Mouse (Mus musculus) testis, adult 2 months (tissue): ENCODE data around the gene Rpap3. TPM values are rescaled to one million over a fixed set of nuclear protein-coding genes. Genes with fewer than 3 reads are reported as not detected.

ENCODE experiments used
- H3K27ac ChIP-seq: fragments of 200-500 bp; 2 replicates; pipeline ENCODE4 v1.5.1; 2012; ENCODE audit warnings: low read depth, low read length; ENCODE audit not compliant: control insufficient read depth, insufficient read depth
- H3K27me3 ChIP-seq: fragments of 200-500 bp; 2 replicates; pipeline ENCODE4 v1.6.1; 2012; ENCODE audit warnings: mild to moderate bottlenecking, low read length, moderate library complexity; ENCODE audit not compliant: control insufficient read depth, insufficient read depth
- H3K36me3 ChIP-seq: fragments of 200-500 bp; 2 replicates; pipeline ENCODE4 v1.6.1; 2012; ENCODE audit warnings: mild to moderate bottlenecking, low read length; ENCODE audit not compliant: control insufficient read depth, insufficient read depth
- H3K4me1 ChIP-seq: fragments of 200-500 bp; 2 replicates; pipeline ENCODE4 v1.6.1; 2012; ENCODE audit warnings: low read length; ENCODE audit not compliant: control insufficient read depth, insufficient read depth
- H3K4me3 ChIP-seq: fragments of 200-500 bp; 2 replicates; pipeline ENCODE4 v1.5.1; 2012; ENCODE audit warnings: low read depth, mild to moderate bottlenecking, low read length, moderate library complexity, mixed read lengths; ENCODE audit not compliant: control insufficient read depth
- CTCF ChIP-seq: fragments of 200-500 bp; IDR thresholded peaks from 2 replicates; pipeline ENCODE4 v1.5.1; 2012; ENCODE audit warnings: low read depth, mild to moderate bottlenecking, inconsistent platforms, low read length, moderate library complexity; ENCODE audit not compliant: control insufficient read depth, insufficient read depth, insufficient replicate concordance
- POLR2A ChIP-seq: fragments of 200-500 bp; IDR thresholded peaks from 2 replicates; pipeline ENCODE4 v1.6.1; 2012; ENCODE audit warnings: low read depth, mild to moderate bottlenecking, inconsistent platforms, low read length, moderate library complexity; ENCODE audit not compliant: control insufficient read depth
- polyA plus RNA-seq: library from polyadenylated mRNA; depleted of rRNA; stranded (reverse); fragments of >200 nt; gene quantifications from 2 replicates; pipeline ENCODE4 v1.2.3, GENCODE M21; 2012

Rpap3 gene
- polyA plus RNA-seq, 1 experiment, result 3.7 TPM

- TF ChIP-seq CTCF (no peak), POLR2A (no peak)
- Histone ChIP-seq H3K4me3 (no peak overlapping the region), H3K27me3 (no peaks in the 10 kb centered on the region), H3K36me3 (no peaks in the 10 kb centered on the region), H3K27ac (peak overlapping the region; percentile 88), H3K4me1 (peaks cover 18% of the 10 kb centered on the region)
These were observed 18.9 kb upstream of the Rpap3 start for GRCm38 (mm10) chr15:97724346-97725197.

- peak overlapping the region; percentile 56 for H3K27ac ChIP-seq
- H3K4me3 ChIP-seq, result no peak overlapping the region
- H3K36me3 ChIP-seq, result no peaks in the 10 kb centered on the region
- H3K27me3 ChIP-seq, result no peaks in the 10 kb centered on the region
- H3K4me1 ChIP-seq, result peaks cover 14% of the 10 kb centered on the region
- TF ChIP-seq CTCF (no peak), POLR2A (no peak)
These were observed 18.1 kb upstream of the Rpap3 start for GRCm38 (mm10) chr15:97723536-97724345.

GRCm38 (mm10) chr15:97721008-97721701, 15.5 kb upstream of the Rpap3 start:
- Histone ChIP-seq H3K4me1 (peaks cover 11% of the 10 kb centered on the region), H3K27ac (no peak overlapping the region), H3K36me3 (no peaks in the 10 kb centered on the region), H3K27me3 (no peaks in the 10 kb centered on the region), H3K4me3 (no peak overlapping the region)
- TF ChIP-seq POLR2A, result no peak

GRCm38 (mm10) chr15:97720026-97720675, 14.5 kb upstream of the Rpap3 start:
- Histone ChIP-seq H3K27me3 (no peaks in the 10 kb centered on the region), H3K4me1 (peaks cover 11% of the 10 kb centered on the region), H3K36me3 (no peaks in the 10 kb centered on the region), H3K4me3 (no peak overlapping the region), H3K27ac (peak overlapping the region; percentile 19; the same call in 1 of the 2 replicates)
- TF ChIP-seq POLR2A (no peak), CTCF (no peak)

- Histone ChIP-seq H3K4me3 (no peak overlapping the region), H3K27me3 (no peaks in the 10 kb centered on the region), H3K36me3 (no peaks in the 10 kb centered on the region), H3K4me1 (peaks cover 6% of the 10 kb centered on the region), H3K27ac (no peak overlapping the region)
- TF ChIP-seq POLR2A (no peak), CTCF (no peak)
These were observed 13.9 kb upstream of the Rpap3 start for GRCm38 (mm10) chr15:97719494-97719893.

- Histone ChIP-seq H3K27ac (peak overlapping the region; percentile 47; the same call in 1 of the 2 replicates), H3K27me3 (no peaks in the 10 kb centered on the region), H3K36me3 (no peaks in the 10 kb centered on the region), H3K4me3 (no peak overlapping the region), H3K4me1 (peaks cover 4% of the 10 kb centered on the region)
- no peak for TF ChIP-seq POLR2A
- TF ChIP-seq CTCF, result no peak
These were observed 13.0 kb upstream of the Rpap3 start for GRCm38 (mm10) chr15:97718535-97719155.
